Mouse (Mus musculus) heart, postnatal 0 days (tissue): ENCODE measurements around the gene Edn1.

ENCODE experiments used
- CTCF ChIP-seq: IDR thresholded peaks from 2 replicates; pipeline ENCODE4 v1.5.1; 2016; ENCODE audit warnings: antibody characterized with exemption, control low read depth, low read depth
- EP300 ChIP-seq: IDR thresholded peaks from 2 replicates; pipeline ENCODE4 v1.6.1; 2016; ENCODE audit warnings: antibody characterized with exemption, low read depth

GRCm38 (mm10) chr13:42346414-42346813 is 45.1 kb downstream of the Edn1 start:
- TF ChIP-seq CTCF (no peak), EP300 (no peak)
